Mouse (Mus musculus) liver, embryonic 13.5 days (tissue): Measurements from ENCODE around the gene Usp28. TPM values are rescaled to one million over a fixed set of nuclear protein-coding genes. Genes with fewer than 3 reads are reported as not detected.
A peak's percentile ranks its signal among the peaks of the same experiment; 100 is the strongest.

Experiments used
- ATAC-seq: fragments of 200-750 bp; cut with Nextera tagmentation; 2 replicates; pipeline ENCODE4 v1.8.0; 2017; ENCODE audit warnings: low read depth, mild to moderate bottlenecking, moderate number of reproducible peaks, moderate library complexity
- DNase-seq: peaks from one replicate; pipeline ENCODE4 v3.0.0; 2022
- H3K27ac ChIP-seq: fragments of 300-500 bp; sonication (generic); 2 replicates; pipeline ENCODE4 v1.5.1; 2015; ENCODE audit warnings: moderate library complexity, mild to moderate bottlenecking, inconsistent platforms
- H3K27me3 ChIP-seq: fragments of 300-500 bp; sonication (generic); 2 replicates; pipeline ENCODE4 v1.6.1; 2015; ENCODE audit warnings: mild to moderate bottlenecking, inconsistent platforms
- H3K36me3 ChIP-seq: fragments of 300-500 bp; sonication (generic); 2 replicates; pipeline ENCODE4 v1.6.1; 2015; ENCODE audit warnings: mild to moderate bottlenecking, inconsistent platforms
- H3K4me1 ChIP-seq: fragments of 300-500 bp; sonication (generic); replicated peaks from 2 replicates; pipeline ENCODE4 v1.6.1; 2015; ENCODE audit warnings: inconsistent platforms
- H3K4me2 ChIP-seq: fragments of 300-500 bp; sonication (generic); 2 replicates; pipeline ENCODE4 v1.6.1; 2015; ENCODE audit warnings: inconsistent platforms, mild to moderate bottlenecking, moderate library complexity
- H3K4me3 ChIP-seq: fragments of 300-500 bp; sonication (generic); replicated peaks from 2 replicates; pipeline ENCODE4 v1.5.1; 2015; ENCODE audit warnings: mild to moderate bottlenecking, inconsistent platforms
- H3K9ac ChIP-seq: fragments of 300-500 bp; sonication (generic); 2 replicates; pipeline ENCODE4 v1.6.1; 2015; ENCODE audit warnings: mild to moderate bottlenecking, inconsistent platforms
- H3K9me3 ChIP-seq: fragments of 300-500 bp; sonication (generic); replicated peaks from 2 replicates; pipeline ENCODE4 v1.6.1; 2016; ENCODE audit warnings: inconsistent platforms
- WGBS: fragments of 180-500 bp; shearing (Covaris S2); methylation state at CpG from one replicate; pipeline ENCODE4 v1.1.7; 2015; ENCODE audit not compliant: insufficient replicate concordance; 5-methylcytosine and 5-hydroxymethylcytosine counted together
- polyA plus RNA-seq: library from polyadenylated mRNA; unstranded; fragments of >200 nt; fragmentation: Nextera tagmentation; extraction: Ambion mirVana; gene quantifications from 2 replicates; pipeline ENCODE4 v1.2.1, GENCODE M21; 2015

Gene Usp28
- polyA plus RNA-seq, 1 experiment from 2014 or later, result 4.6 TPM

DNA sequence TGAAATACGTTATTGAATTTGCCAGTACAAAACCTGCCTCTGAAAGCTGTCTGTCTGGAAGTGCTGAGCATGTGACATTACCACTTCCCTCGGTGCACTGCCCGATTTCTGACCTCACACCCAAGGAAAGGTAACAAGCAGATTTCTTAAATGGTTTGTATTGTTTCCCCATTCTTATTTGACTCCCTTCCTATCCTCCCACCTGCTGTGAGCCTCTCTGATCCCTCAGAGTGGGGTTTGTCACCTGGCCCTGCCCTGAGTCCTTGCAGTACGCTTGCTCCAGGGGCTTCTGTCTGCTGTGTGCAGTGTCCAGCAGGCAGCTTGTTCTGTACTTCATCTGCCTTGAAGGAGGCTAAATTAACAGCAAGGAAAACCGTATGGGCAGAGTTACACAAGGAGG is 38.8 kb downstream of the Usp28 start:
- 0 out of 2 replicates have a peak, but pooled peaks cover 15% of the 10 kb centered on the region for H3K36me3 ChIP-seq

DNA sequence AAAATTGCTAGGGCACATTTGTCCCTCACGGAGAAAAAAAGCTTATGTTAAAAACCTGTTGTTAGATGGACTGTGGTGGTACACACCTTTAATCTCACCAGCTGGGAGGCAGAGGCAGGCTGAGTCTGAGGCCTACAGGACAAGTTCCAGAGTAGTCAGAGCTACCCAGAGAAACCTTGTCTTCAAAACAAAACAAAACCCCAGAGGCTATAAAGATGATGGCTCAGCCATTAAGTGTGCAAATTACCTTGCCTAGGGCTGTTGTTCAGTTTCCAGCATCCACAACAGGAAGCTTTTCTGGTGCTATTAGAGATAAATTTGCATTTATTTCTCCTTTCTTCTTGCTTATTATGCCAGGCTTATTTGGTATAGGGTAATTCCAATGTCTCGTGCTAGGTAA is 39.4 kb downstream of the Usp28 start:
- H3K4me1 ChIP-seq, result no peaks in the 10 kb centered on the region
- H3K9me3 ChIP-seq, result no peaks in the 10 kb centered on the region
- no peak overlapping the region for H3K27ac ChIP-seq
- no peak overlapping the region for H3K4me3 ChIP-seq
- DNase-seq, result no peak
- no peak overlapping the region for H3K4me2 ChIP-seq
- no peak overlapping the region for H3K9ac ChIP-seq
- 0 out of 2 replicates have a peak, but pooled peaks cover 18% of the 10 kb centered on the region for H3K36me3 ChIP-seq
- H3K27me3 ChIP-seq, result no peaks in the 10 kb centered on the region
- no peak for ATAC-seq
- 69% methylated on average over 2 of the region's 2 CpGs for WGBS

More for the DNA sequence above, 38.8 kb downstream of the Usp28 start:
- no peak overlapping the region for H3K4me2 ChIP-seq
- H3K9me3 ChIP-seq, result no peaks in the 10 kb centered on the region
- H3K4me1 ChIP-seq, result no peaks in the 10 kb centered on the region
- H3K9ac ChIP-seq, result no peak overlapping the region
- no peak overlapping the region for H3K27ac ChIP-seq
- 70% methylated on average over 5 of the region's 5 CpGs for WGBS
- no peak overlapping the region for H3K4me3 ChIP-seq
- DNase-seq, result no peak
- no peaks in the 10 kb centered on the region for H3K27me3 ChIP-seq
- ATAC-seq, result no peak

DNA sequence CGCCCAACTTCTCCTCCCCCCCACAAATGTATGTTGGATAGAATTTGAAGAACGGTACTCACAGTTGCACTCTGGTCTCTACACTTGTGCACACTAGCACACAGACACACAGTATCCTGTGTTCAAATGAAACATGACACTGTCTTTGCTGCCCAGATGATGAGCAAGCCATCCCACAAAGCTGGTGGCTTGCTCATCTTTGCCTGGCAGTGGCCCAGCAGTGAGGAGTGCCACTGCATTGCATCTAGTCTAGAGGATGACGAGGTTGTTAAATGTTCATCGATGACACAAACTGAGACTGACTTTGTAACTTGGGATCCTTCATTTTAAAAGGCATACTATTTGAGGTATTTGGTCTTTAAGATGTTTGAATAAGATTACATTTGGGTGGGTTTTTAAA is 49.6 kb downstream of the Usp28 start:
- H3K9ac ChIP-seq, result no peak overlapping the region
- ATAC-seq (no peak), DNase-seq (no peak)
- no peaks in the 10 kb centered on the region for H3K27me3 ChIP-seq
- no peak overlapping the region for H3K4me3 ChIP-seq
- 73% methylated on average over 4 of the region's 4 CpGs for WGBS
- H3K36me3 ChIP-seq, result peaks cover 21% of the 10 kb centered on the region
- H3K9me3 ChIP-seq, result no peaks in the 10 kb centered on the region
- no peak overlapping the region for H3K27ac ChIP-seq
- no peak overlapping the region for H3K4me2 ChIP-seq
- no peaks in the 10 kb centered on the region for H3K4me1 ChIP-seq

DNA sequence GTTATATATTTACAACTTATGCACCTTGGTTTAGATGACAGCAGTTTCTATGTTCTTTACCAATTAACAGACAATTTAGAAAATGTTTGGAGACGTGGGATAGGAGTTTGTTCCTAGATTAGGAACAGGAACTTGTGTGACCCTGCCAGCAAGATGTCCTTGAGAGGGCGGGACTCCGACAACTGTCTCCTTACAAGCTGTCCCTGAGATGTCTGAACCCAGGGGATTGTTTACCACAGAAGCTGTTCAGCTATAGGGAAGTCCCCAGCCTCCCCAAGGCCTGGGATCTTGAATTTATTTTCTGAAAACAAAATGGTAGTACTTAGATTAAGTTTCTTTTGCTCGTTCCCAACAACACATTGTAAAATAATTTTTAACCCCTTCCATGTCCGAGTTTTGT is 65.7 kb downstream of the Usp28 start:
- no peak for ATAC-seq
- H3K4me3 ChIP-seq, result no peak overlapping the region
- 54% methylated on average over 5 of the region's 5 CpGs for WGBS

DNA sequence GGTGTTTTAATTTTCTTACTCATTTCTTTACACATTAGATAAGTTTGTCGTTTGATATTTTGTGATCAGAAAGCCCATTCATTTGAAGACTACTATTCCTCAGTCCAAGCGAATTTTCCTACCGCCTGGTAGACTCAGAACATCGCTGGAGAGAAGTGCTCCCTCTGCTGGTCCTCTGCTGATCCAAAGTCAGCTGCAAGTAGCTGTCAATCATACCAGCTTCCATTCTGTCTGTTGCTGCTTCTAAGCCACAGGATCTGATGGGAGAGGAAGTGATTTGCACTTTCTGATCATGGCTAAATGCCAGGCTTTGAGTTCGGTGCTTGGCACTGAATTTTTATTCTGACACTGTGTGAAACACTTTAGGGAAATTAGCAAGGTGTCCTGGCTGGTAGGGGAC is 66.2 kb downstream of the Usp28 start:
- 7% methylated on average over 5 of the region's 5 CpGs for WGBS
- Histone ChIP-seq H3K27me3 (no peaks in the 10 kb centered on the region), H3K9ac (no peak overlapping the region), H3K4me3 (no peak overlapping the region), H3K36me3 (no peaks in the 10 kb centered on the region), H3K4me2 (no peak overlapping the region), H3K4me1 (peaks cover 9% of the 10 kb centered on the region), H3K27ac (no peak overlapping the region), H3K9me3 (no peaks in the 10 kb centered on the region)
- ATAC-seq (no peak), DNase-seq (peak; percentile 27)

More for the DNA sequence above, 65.7 kb downstream of the Usp28 start:
- Histone ChIP-seq H3K27me3 (no peaks in the 10 kb centered on the region), H3K36me3 (no peaks in the 10 kb centered on the region), H3K9me3 (no peaks in the 10 kb centered on the region), H3K4me1 (peaks cover 6% of the 10 kb centered on the region), H3K27ac (no peak overlapping the region), H3K4me2 (no peak overlapping the region), H3K9ac (no peak overlapping the region)
- no peak for DNase-seq

DNA sequence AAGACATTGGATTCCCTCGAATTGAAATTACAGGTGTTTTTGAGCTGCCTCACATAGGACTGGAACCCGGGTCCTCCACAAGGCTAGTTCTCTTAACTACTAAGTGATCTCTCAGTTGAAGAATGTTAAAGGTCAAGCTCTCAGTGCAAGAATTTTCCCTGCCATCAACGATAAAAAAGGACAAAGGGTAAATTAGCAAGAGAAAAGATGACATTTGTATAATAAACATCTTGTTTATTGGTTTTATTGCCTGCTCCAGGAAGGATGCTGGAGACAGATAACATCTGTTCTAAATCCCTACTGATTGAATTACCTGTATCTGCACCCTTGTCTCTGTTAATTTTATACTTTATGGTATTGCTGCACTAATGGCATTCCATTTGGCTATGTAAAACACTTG is 68.9 kb downstream of the Usp28 start:
- H3K4me1 ChIP-seq, result peaks cover 21% of the 10 kb centered on the region
- H3K9ac ChIP-seq, result peak overlapping the region; percentile 69; the same call in 1 of the 2 replicates
- no peaks in the 10 kb centered on the region for H3K27me3 ChIP-seq
- WGBS, result 66% methylated on average over 3 of the region's 3 CpGs
- peaks cover 15% of the 10 kb centered on the region for H3K36me3 ChIP-seq
- no peak for DNase-seq
- H3K9me3 ChIP-seq, result no peaks in the 10 kb centered on the region
- H3K27ac ChIP-seq, result no peak overlapping the region
- no peak for ATAC-seq
- H3K4me2 ChIP-seq, result peak overlapping the region; percentile 69; the same call in 1 of the 2 replicates
- no peak overlapping the region for H3K4me3 ChIP-seq

DNA sequence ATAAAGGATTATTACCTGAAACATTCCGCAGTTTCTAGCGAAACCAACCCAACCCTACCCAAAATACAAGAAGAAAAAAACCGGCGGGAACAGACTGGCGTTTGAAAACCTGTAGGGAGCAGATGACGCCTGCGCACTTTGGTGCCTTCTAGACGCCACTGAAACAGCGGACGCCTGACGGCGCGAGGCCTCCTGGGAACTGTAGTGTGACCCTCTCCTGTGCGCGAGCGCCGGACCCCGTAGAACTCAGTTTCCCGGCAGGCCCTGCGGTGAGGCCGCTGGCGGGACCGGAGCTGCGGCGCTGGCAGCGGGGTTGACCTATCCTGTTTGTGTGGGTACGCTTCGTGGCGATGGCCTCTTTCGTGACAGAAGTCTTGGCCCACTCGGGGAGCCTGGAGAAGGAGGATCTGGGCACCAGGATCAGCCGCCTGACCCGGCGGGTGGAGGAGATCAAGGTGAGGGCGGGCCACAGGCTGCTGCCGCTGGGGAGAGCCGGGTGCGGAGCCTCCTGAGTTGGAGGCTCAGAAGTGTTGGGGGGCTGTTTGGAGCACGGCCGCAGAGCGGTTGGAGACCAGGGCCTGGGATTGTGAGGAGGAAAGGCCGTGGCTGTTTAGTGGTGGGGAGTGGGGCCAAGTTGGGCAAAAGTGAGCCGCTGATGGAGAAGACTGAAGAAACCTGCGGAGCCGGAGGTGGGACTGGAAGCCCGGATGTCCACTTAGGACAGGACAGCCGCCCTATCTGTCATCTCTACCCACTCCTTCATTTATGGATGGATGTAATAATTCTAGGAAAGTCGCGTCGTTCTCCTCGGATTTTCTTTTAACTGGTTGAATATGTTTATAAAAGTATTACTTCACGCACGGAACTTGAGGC is 70.4 kb downstream of the Usp28 start, which contains the start of gene Zw10:
Gene Zw10 (plus strand): TSS at position 281 of the 873 bp plus-strand sequence.
- H3K4me3 ChIP-seq, result peak within 1 kb of the TSS; percentile 90
- peaks cover 23% of the 10 kb centered on the region for H3K36me3 ChIP-seq
- ATAC-seq (peak; percentile 100), DNase-seq (peak; percentile 93)
- H3K4me2 ChIP-seq, result peak within 1 kb of the TSS; percentile 69
- peaks cover 21% of the 10 kb centered on the region for H3K4me1 ChIP-seq
- no peaks in the 10 kb centered on the region for H3K27me3 ChIP-seq
- H3K27ac ChIP-seq, result peak within 1 kb of the TSS; percentile 60
- peak within 1 kb of the TSS; percentile 89 for H3K9ac ChIP-seq
- under 1% methylated on average over 53 of the region's 53 CpGs for WGBS
- H3K9me3 ChIP-seq, result no peaks in the 10 kb centered on the region

DNA sequence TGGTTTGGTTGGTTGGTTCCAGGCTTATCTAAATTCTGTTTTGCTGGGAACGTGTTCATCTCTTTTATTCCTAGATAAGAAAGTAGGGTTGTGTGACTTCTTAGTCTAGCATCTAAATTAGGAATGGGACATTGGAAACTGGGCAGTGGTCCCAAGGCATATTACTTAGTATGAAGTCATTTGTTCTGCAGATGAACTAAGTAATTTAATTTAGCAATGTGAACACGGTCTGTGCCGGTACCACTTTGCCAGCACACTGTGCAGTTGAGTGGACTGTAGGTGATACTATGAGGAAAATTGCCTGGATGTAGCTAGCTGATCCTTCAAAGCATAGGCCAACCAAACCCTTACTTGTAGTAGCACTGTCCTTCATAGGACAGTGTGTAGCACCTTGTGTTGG is 91.7 kb downstream of the Usp28 start:
- no peak overlapping the region for H3K4me3 ChIP-seq
- no peak overlapping the region for H3K27ac ChIP-seq
- H3K27me3 ChIP-seq, result no peaks in the 10 kb centered on the region
- DNase-seq (no peak), ATAC-seq (no peak)
- no peak overlapping the region for H3K4me2 ChIP-seq
- no peaks in the 10 kb centered on the region for H3K4me1 ChIP-seq
- WGBS, result 75% methylated on average over 3 of the region's 3 CpGs
- H3K9me3 ChIP-seq, result no peaks in the 10 kb centered on the region
- no peak overlapping the region for H3K9ac ChIP-seq
- peaks cover 80% of the 10 kb centered on the region for H3K36me3 ChIP-seq

DNA sequence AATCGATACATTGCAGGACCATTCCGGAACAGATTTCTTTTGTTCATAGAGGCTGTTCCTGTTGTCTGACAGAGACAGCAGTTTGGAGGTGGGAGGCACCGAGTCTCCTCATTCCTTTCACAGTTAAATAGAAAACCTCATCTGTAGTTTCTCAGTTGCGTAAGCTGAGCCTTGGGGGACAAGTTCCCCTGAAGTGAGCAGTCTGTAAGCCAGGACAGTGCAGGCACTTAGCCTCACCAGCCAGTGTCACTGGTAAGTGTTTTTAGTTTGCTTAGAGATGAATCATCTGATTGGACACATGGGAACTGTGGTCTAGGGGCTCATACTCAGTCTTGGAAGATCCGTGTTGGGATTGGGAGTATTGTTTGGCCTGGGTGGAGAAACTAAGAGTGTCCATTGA is 95.9 kb downstream of the Usp28 start, which contains the start of gene Tmprss5:
Gene Tmprss5 (plus strand): TSS at position 154 of the 400 bp plus-strand sequence.
- H3K4me1 ChIP-seq, result no peaks in the 10 kb centered on the region
- H3K27ac ChIP-seq, result no peak within 1 kb of the TSS
- 66% methylated on average over 5 of the region's 5 CpGs for WGBS
- H3K9ac ChIP-seq, result no peak within 1 kb of the TSS
- peaks cover 49% of the 10 kb centered on the region for H3K36me3 ChIP-seq
- ATAC-seq, result no peak
- no peak within 1 kb of the TSS for H3K4me3 ChIP-seq
- H3K27me3 ChIP-seq, result no peaks in the 10 kb centered on the region
- no peak for DNase-seq
- no peaks in the 10 kb centered on the region for H3K9me3 ChIP-seq
- no peak within 1 kb of the TSS for H3K4me2 ChIP-seq

DNA sequence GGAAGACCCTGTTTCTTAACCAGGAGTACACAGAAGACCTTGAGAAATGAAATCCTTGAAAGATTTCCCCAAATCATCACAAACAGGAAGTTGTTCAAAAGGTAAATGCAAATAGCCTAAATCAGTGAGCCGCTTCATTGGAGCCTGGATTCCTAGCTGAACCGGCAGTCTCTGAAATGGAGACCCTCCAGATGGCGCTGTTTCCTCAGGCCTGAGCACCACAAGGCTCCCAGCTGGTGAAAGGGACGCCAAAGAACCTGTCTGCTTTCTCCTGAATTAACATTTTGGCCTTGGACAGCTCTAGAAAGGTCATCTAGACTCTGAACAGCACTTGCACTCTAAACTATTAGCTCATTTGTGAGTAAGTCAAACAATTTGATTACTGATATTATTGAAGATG is 96.4 kb downstream of the Usp28 start:
- H3K27me3 ChIP-seq, result no peaks in the 10 kb centered on the region
- peaks cover 45% of the 10 kb centered on the region for H3K36me3 ChIP-seq
- H3K27ac ChIP-seq, result no peak overlapping the region
- 27% methylated on average over 4 of the region's 4 CpGs for WGBS
- DNase-seq (no peak), ATAC-seq (no peak)
- no peak overlapping the region for H3K9ac ChIP-seq
- no peak overlapping the region for H3K4me3 ChIP-seq
- no peaks in the 10 kb centered on the region for H3K4me1 ChIP-seq
- H3K9me3 ChIP-seq, result no peaks in the 10 kb centered on the region
- H3K4me2 ChIP-seq, result no peak overlapping the region

DNA sequence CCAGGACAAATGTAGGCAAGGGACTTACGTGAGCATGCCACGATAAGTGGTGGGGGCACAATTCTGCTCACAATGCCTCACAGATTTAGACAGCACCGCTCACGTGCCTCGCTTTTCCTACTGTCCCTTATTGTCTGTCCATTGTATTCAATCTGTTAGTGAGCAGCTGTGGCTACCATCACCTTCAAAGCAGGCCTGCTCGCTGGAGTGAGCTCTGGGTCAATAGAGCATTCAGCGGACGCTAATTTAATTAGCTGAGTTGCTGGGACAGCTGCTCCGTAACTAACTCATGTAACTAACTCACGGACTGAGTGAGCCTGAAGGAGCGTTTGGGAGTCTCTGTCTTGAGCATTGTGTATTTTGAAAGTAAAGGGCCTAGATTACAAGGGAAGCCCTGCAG is 102.1 kb downstream of the Usp28 start:
- DNase-seq, result no peak
- Histone ChIP-seq H3K9me3 (no peaks in the 10 kb centered on the region), H3K4me2 (no peak overlapping the region), H3K9ac (no peak overlapping the region), H3K27ac (no peak overlapping the region), H3K36me3 (0 out of 2 replicates have a peak, but pooled peaks cover 4% of the 10 kb centered on the region), H3K4me1 (no peaks in the 10 kb centered on the region), H3K27me3 (no peaks in the 10 kb centered on the region), H3K4me3 (no peak overlapping the region)
- 72% methylated on average over 11 of the region's 11 CpGs for WGBS
- no peak for ATAC-seq
